Mouse (Mus musculus): ENCODE measurements around the gene Kcnj5. TPM values are rescaled to one million over a fixed set of nuclear protein-coding genes. Genes with fewer than 3 reads are reported as not detected.

Kcnj5 gene
- polyA plus RNA-seq, 1 experiment from 2014 or later, result 0.17 TPM

DNA sequence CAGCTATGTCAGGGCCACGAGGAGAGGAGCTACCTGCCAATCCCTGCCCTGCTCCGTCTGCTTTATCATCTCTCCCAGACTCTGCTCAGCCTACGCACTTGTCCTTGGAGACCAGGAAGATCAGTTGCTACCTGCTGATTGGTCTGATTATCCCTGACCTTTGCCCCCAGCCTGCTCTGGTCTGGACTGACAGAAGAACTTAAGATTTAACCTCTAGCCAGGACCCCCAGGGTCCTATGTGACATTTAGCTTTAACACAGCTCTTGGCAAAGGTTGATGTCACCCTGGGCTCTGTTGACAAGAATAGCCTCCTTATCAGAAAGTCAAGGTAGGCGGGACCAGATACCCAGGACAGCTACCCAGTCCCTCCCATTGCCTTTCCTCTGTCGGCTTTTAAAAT lies 3.3 kb downstream of the Kcnj5 start:
- DNase-seq (ENCODE audit: low spot score) (no peak), ATAC-seq (ENCODE audit: low read depth) (no peak)
- Histone ChIP-seq H3K27ac (replicated peaks; ENCODE audit: low read depth, low read length) (no peak overlapping the region), H3K36me3 (ENCODE audit: control insufficient read depth, insufficient read depth, low read length) (no peaks in the 10 kb centered on the region), H3K9ac (ENCODE audit: low read depth, low read length) (no peak overlapping the region), H3K9me3 (ENCODE audit: control insufficient read depth, low read length) (no peaks in the 10 kb centered on the region), H3K4me3 (ENCODE audit: low read depth, low read length) (no peak overlapping the region), H3K4me2 (ENCODE audit: low read depth, low read length) (no peak overlapping the region), H3K4me1 (ENCODE audit: control insufficient read depth, insufficient read depth, low read length) (0 out of 2 replicates have a peak, but pooled peaks cover 3% of the 10 kb centered on the region), H3K27me3 (replicated peaks; ENCODE audit: control insufficient read depth, insufficient read depth, low read length) (peaks cover 47% of the 10 kb centered on the region)
- 60% methylated on average over 5 of the region's 5 CpGs for WGBS

DNA sequence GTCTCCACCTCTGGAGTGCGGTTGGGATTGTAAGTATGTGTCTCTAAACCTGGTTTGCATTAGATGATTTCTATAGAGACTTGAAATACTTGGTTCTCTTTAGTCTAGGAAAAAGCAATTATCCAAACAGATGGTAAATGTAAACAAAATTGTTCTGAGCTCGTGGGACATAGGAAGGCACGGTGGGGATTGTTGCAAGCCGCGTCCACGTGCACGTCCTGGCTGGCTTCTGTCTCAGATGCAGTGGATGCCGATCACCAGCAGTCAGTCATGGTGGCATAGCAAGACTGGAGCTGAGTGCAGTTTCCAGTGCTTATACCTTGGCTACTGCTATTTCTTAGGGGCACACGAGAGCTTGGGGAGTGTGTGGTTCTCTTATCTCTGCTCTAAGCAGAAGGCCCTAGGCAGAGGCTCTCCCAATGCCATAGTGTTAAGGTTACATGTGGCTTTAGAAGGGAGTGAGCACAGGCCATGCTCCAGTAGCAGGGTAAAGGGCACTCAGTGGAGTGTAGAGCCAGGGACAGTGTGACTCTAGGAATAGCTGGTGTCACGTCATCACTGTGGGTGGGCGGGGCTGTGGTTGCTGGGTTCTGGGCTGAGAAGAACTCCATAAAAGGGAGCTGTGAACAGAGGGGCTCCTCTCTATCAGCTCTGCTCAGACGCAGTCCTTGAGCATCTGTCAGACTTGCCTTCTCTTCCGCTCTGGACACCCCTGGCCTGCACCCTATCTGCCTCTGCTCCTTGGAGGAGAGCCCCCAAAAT lies 8.6 kb downstream of the Kcnj5 start:
- no peak overlapping the region for H3K4me3 ChIP-seq (ENCODE audit: low read depth, low read length)
- H3K36me3 ChIP-seq (ENCODE audit: control insufficient read depth, insufficient read depth, low read length), result no peaks in the 10 kb centered on the region
- H3K9ac ChIP-seq (ENCODE audit: low read depth, low read length), result no peak overlapping the region
- DNase-seq (ENCODE audit: low spot score) (no peak), ATAC-seq (ENCODE audit: low read depth) (no peak)
- H3K27ac ChIP-seq (replicated peaks; ENCODE audit: low read depth, low read length), result no peak overlapping the region
- no peaks in the 10 kb centered on the region for H3K27me3 ChIP-seq (replicated peaks; ENCODE audit: control insufficient read depth, insufficient read depth, low read length)
- H3K9me3 ChIP-seq (ENCODE audit: control insufficient read depth, low read length), result no peaks in the 10 kb centered on the region
- 64% methylated on average over 13 of the region's 13 CpGs for WGBS
- no peaks in the 10 kb centered on the region for H3K4me1 ChIP-seq (ENCODE audit: control insufficient read depth, insufficient read depth, low read length)
- H3K4me2 ChIP-seq (ENCODE audit: low read depth, low read length), result no peak overlapping the region

DNA sequence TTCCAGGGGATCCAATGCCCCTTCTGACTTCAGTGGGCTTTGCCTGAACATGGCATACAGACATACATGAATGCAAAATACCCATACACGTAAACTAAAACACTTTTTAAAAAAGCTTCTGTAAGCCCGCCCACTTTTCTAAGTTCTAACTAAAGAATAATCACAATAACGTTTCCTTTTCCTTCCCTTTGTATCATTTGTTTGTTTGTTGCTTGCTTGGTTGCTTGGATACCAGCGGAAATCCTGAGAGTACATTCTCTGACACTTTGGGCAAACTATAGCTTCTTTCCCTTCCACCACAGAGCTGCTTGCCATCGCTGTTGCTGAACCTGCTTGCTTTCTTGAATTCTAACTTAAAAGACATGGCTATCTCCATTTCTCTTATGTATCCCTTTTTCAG lies 13.0 kb downstream of the Kcnj5 start:
- Histone ChIP-seq H3K27me3 (replicated peaks; ENCODE audit: control insufficient read depth, insufficient read depth, low read length) (no peaks in the 10 kb centered on the region), H3K27ac (replicated peaks; ENCODE audit: low read depth, low read length) (no peak overlapping the region), H3K9ac (ENCODE audit: low read depth, low read length) (no peak overlapping the region), H3K4me2 (ENCODE audit: low read depth, low read length) (no peak overlapping the region), H3K4me3 (ENCODE audit: low read depth, low read length) (no peak overlapping the region), H3K9me3 (ENCODE audit: control insufficient read depth, low read length) (no peaks in the 10 kb centered on the region), H3K4me1 (ENCODE audit: control insufficient read depth, insufficient read depth, low read length) (no peaks in the 10 kb centered on the region), H3K36me3 (ENCODE audit: control insufficient read depth, insufficient read depth, low read length) (no peaks in the 10 kb centered on the region)
- no peak for DNase-seq (ENCODE audit: low spot score)
- 74% methylated on average over 5 of the region's 5 CpGs for WGBS
- ATAC-seq (ENCODE audit: low read depth), result no peak

DNA sequence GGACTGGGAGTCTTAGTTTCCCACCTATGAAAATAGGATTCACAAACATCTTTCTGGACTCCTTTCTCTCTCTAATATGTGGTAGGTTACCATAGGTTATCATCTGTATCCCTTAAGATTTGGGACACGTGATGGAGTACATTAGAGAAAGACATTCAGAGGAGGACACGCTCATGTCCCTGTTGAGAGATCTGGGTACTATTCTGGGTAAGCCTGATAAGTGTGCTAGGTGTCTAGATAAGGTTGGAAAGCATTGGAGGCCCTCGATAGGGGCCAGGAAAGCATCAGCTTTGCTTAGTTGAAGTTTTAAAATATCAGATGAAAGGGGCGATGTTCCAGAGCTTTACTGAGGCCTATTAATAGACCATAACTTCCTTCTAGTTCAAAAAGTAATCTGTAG lies 15.4 kb downstream of the Kcnj5 start:
- H3K36me3 ChIP-seq (ENCODE audit: control insufficient read depth, insufficient read depth, low read length), result no peaks in the 10 kb centered on the region
- no peaks in the 10 kb centered on the region for H3K27me3 ChIP-seq (replicated peaks; ENCODE audit: control insufficient read depth, insufficient read depth, low read length)
- no peak for DNase-seq (ENCODE audit: low spot score)
- no peaks in the 10 kb centered on the region for H3K4me1 ChIP-seq (ENCODE audit: control insufficient read depth, insufficient read depth, low read length)
- no peak overlapping the region for H3K4me2 ChIP-seq (ENCODE audit: low read depth, low read length)
- ATAC-seq (ENCODE audit: low read depth), result no peak
- no peak overlapping the region for H3K4me3 ChIP-seq (ENCODE audit: low read depth, low read length)
- H3K27ac ChIP-seq (replicated peaks; ENCODE audit: low read depth, low read length), result no peak overlapping the region
- 88% methylated on average over 4 of the region's 4 CpGs for WGBS
- no peak overlapping the region for H3K9ac ChIP-seq (ENCODE audit: low read depth, low read length)
- H3K9me3 ChIP-seq (ENCODE audit: control insufficient read depth, low read length), result no peaks in the 10 kb centered on the region

DNA sequence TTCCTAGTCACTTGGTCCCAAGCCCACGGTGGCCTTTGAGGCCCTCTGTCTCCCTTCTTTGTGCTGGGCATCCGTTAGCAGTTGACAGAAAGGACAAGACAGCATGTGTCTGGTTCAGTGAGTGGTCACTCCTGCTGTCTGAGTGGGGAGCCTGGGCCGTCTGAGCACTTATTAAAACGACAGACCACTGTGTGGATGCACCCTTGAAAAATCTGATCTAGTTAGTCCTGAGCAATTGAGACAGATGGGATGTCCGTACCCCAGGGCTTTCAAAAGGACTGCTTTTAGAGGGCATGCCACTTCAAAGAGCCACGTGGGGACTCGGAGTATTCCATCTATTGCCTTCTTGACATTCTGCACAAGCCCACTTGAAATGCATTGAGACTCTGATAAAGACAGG lies 20.5 kb downstream of the Kcnj5 start:
- H3K27me3 ChIP-seq (replicated peaks; ENCODE audit: control insufficient read depth, insufficient read depth, low read length), result no peaks in the 10 kb centered on the region
- 66% methylated on average over 7 of the region's 7 CpGs for WGBS
- H3K9me3 ChIP-seq (ENCODE audit: control insufficient read depth, low read length), result no peaks in the 10 kb centered on the region
- H3K4me3 ChIP-seq (ENCODE audit: low read depth, low read length), result no peak overlapping the region
- H3K27ac ChIP-seq (replicated peaks; ENCODE audit: low read depth, low read length), result no peak overlapping the region
- DNase-seq (ENCODE audit: low spot score), result no peak
- no peaks in the 10 kb centered on the region for H3K4me1 ChIP-seq (ENCODE audit: control insufficient read depth, insufficient read depth, low read length)
- H3K4me2 ChIP-seq (ENCODE audit: low read depth, low read length), result no peak overlapping the region
- no peak overlapping the region for H3K9ac ChIP-seq (ENCODE audit: low read depth, low read length)
- no peak for ATAC-seq (ENCODE audit: low read depth)
- H3K36me3 ChIP-seq (ENCODE audit: control insufficient read depth, insufficient read depth, low read length), result no peaks in the 10 kb centered on the region

DNA sequence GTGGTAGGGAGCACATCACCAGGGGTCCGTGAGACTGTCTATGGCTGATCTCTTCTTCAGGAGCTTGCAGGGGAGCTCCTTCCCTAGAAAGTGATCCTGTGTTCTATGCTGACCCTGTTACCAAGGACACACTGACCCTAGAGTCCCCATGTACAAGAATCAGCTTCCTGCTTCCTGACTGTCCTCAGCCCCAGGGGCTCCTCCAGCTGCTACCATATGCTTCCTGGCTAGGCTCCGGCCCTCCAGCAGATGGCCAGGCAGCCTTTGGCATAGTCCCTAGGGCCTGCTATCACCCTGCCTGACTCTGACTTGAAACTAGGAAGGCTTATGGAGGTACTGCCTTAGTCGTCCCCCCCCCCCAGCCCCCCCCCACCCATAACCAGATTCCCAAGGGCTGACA lies 24.0 kb downstream of the Kcnj5 start:
- Histone ChIP-seq H3K9me3 (ENCODE audit: control insufficient read depth, low read length) (no peaks in the 10 kb centered on the region), H3K4me2 (ENCODE audit: low read depth, low read length) (no peak overlapping the region), H3K9ac (ENCODE audit: low read depth, low read length) (no peak overlapping the region), H3K27ac (replicated peaks; ENCODE audit: low read depth, low read length) (no peak overlapping the region), H3K4me1 (ENCODE audit: control insufficient read depth, insufficient read depth, low read length) (no peaks in the 10 kb centered on the region), H3K36me3 (ENCODE audit: control insufficient read depth, insufficient read depth, low read length) (no peaks in the 10 kb centered on the region), H3K4me3 (ENCODE audit: low read depth, low read length) (no peak overlapping the region), H3K27me3 (replicated peaks; ENCODE audit: control insufficient read depth, insufficient read depth, low read length) (no peaks in the 10 kb centered on the region)
- 40% methylated on average over 3 of the region's 3 CpGs for WGBS
- no peak for DNase-seq (ENCODE audit: low spot score)
- 0 out of 2 replicates have a peak, but pooled peaks have one; percentile 41 for ATAC-seq (ENCODE audit: low read depth)

DNA sequence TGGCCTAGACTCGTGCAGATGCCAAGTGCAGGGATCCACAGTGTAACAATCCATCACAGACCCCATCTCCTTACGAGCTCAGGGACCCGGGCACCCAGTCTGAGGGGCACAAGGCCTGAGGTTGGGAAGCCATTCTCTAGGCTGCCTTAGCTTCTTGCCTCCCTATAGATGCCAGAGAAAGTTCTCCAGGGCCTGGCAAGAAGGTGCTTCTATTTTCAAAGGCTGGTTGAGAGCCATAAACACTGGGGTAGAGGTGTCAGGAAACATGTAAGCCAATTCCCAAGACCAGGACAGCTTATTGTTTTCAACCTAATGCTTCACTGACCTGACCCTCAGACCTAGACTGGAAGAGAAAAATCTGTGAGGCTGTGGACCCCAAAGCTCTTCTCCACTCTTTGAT lies 28.2 kb downstream of the Kcnj5 start:
- no peaks in the 10 kb centered on the region for H3K36me3 ChIP-seq (ENCODE audit: control insufficient read depth, insufficient read depth, low read length)
- DNase-seq (ENCODE audit: low spot score) (no peak), ATAC-seq (ENCODE audit: low read depth) (no peak)
- no peak overlapping the region for H3K4me3 ChIP-seq (ENCODE audit: low read depth, low read length)
- H3K9ac ChIP-seq (ENCODE audit: low read depth, low read length), result no peak overlapping the region
- H3K4me1 ChIP-seq (ENCODE audit: control insufficient read depth, insufficient read depth, low read length), result no peaks in the 10 kb centered on the region; the same call in 1 of the 2 replicates
- 90% methylated on average over 3 of the region's 3 CpGs for WGBS
- H3K27me3 ChIP-seq (replicated peaks; ENCODE audit: control insufficient read depth, insufficient read depth, low read length), result no peaks in the 10 kb centered on the region
- no peak overlapping the region for H3K27ac ChIP-seq (replicated peaks; ENCODE audit: low read depth, low read length)
- H3K9me3 ChIP-seq (ENCODE audit: control insufficient read depth, low read length), result no peaks in the 10 kb centered on the region
- H3K4me2 ChIP-seq (ENCODE audit: low read depth, low read length), result no peak overlapping the region

DNA sequence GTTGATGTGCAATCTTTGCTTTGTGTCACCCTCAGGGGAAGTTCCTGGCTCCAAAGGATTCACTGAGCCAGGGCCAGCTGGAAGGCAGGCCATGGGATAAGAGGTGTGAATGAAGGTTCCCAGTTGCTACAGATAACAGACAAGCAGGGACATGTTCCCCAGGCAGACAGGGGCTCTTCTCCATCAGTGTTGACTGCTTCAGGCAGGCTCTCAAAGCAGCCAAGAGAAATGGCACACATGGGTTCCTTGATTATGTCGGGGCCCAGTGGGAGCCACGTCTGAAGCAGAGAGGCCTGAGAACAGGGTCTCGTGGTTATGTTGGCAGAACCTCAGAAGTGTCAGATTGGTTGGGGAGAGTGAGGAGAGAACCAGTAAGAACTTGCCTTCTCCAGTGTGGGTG lies 30.1 kb downstream of the Kcnj5 start:
- no peaks in the 10 kb centered on the region for H3K9me3 ChIP-seq (ENCODE audit: control insufficient read depth, low read length)
- H3K4me1 ChIP-seq (ENCODE audit: control insufficient read depth, insufficient read depth, low read length), result no peaks in the 10 kb centered on the region; the same call in 1 of the 2 replicates
- no peak overlapping the region for H3K27ac ChIP-seq (replicated peaks; ENCODE audit: low read depth, low read length)
- no peaks in the 10 kb centered on the region for H3K27me3 ChIP-seq (replicated peaks; ENCODE audit: control insufficient read depth, insufficient read depth, low read length)
- H3K9ac ChIP-seq (ENCODE audit: low read depth, low read length), result no peak overlapping the region
- H3K36me3 ChIP-seq (ENCODE audit: control insufficient read depth, insufficient read depth, low read length), result no peaks in the 10 kb centered on the region
- WGBS, result 67% methylated on average over 3 of the region's 3 CpGs
- no peak for DNase-seq (ENCODE audit: low spot score)
- H3K4me3 ChIP-seq (ENCODE audit: low read depth, low read length), result no peak overlapping the region
- no peak for ATAC-seq (ENCODE audit: low read depth)
- no peak overlapping the region for H3K4me2 ChIP-seq (ENCODE audit: low read depth, low read length)

DNA sequence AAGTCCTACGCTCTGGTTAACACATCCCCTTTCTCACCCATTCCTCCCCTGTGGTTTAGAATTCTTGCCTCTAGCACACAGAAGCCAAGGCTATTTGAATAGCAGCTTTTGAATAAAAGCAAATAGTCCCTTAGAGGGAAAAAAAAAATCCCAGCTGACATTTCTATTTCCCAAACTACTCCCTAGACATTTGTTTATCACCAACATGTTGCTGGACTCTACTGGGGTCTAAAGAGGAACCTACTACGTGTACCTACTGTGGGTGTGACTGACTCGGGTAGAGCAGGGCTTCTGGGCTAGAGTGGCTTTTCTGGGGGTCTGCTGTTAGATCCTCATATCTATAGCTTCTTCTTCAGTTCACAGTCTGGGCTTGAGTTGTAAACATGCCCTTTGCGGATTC lies 31.9 kb downstream of the Kcnj5 start:
- Histone ChIP-seq H3K9ac (ENCODE audit: low read depth, low read length) (no peak overlapping the region), H3K27me3 (replicated peaks; ENCODE audit: control insufficient read depth, insufficient read depth, low read length) (no peaks in the 10 kb centered on the region), H3K4me3 (ENCODE audit: low read depth, low read length) (no peak overlapping the region), H3K27ac (replicated peaks; ENCODE audit: low read depth, low read length) (no peak overlapping the region), H3K4me2 (ENCODE audit: low read depth, low read length) (no peak overlapping the region), H3K9me3 (ENCODE audit: control insufficient read depth, low read length) (no peaks in the 10 kb centered on the region), H3K4me1 (ENCODE audit: control insufficient read depth, insufficient read depth, low read length) (no peaks in the 10 kb centered on the region; the same call in 1 of the 2 replicates), H3K36me3 (ENCODE audit: control insufficient read depth, insufficient read depth, low read length) (no peaks in the 10 kb centered on the region)
- ATAC-seq (ENCODE audit: low read depth) (no peak), DNase-seq (ENCODE audit: low spot score) (no peak)
- WGBS, result 72% methylated on average over 4 of the region's 4 CpGs

Measured in embryonic facial prominence, embryonic 14.5 days (tissue).